Mouse (Mus musculus): ENCODE data around the gene C2cd4d. TPM values are rescaled to one million over a fixed set of nuclear protein-coding genes. Genes with fewer than 3 reads are reported as not detected.

The C2cd4d gene
- polyA plus RNA-seq, 1 experiment from 2014 or later = 3.3 TPM

DNA sequence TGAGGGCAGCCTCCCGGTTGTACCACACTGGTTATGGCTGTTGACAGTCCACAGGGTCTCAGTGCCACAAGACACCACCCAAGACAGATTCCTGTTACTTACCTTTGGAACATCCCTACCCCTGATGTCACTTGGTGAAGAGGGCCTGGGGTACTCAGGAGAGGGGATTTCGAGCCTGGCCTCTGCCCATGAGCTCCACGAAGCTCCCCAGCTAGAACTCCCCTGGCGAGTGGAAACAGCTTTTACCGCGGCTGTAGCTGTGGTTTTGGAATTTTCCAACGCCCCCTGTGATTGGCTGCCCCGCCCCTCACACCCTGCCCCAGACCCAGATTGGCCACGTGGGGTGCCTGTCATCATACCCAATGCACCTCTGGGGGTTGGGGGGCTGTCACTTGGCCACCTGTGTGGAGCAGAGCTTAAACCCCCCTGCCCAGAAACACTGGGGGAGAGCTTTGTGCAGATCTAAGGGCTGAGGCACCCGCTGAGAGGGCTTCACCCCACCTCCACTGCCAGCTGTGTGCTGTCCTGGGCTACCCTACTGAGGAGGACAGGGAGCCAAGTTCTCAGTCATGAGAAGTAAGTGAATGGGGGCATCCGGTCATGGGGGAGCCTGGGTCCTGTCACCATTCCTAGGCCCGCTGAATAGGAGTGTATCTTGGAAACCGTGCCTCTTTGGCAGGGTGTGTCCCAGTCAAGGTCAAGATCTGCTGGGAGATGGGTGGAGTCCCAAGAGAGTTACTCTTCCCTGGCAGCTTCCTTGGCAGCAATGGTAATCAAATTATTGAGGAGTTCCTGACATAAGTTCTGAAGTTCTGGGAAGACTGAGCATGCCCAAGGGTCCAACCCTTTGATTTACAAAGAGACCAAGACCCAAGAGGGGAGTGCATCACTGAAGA is 15.0 kb downstream of the C2cd4d start:
- H3K4me3 ChIP-seq = no peak overlapping the region
- H3K27me3 ChIP-seq = no peaks in the 10 kb centered on the region
- no peaks in the 10 kb centered on the region for H3K9me3 ChIP-seq
- H3K36me3 ChIP-seq = no peaks in the 10 kb centered on the region
- peaks cover 17% of the 10 kb centered on the region for H3K4me1 ChIP-seq (replicated peaks)
- no peak overlapping the region for H3K4me2 ChIP-seq
- H3K27ac ChIP-seq (replicated peaks) = no peak overlapping the region
- no peak for ATAC-seq (ENCODE audit: low FRiP score, low read depth)
- 19% methylated on average over 13 of the region's 13 CpGs for WGBS
- H3K9ac ChIP-seq = no peak overlapping the region

DNA sequence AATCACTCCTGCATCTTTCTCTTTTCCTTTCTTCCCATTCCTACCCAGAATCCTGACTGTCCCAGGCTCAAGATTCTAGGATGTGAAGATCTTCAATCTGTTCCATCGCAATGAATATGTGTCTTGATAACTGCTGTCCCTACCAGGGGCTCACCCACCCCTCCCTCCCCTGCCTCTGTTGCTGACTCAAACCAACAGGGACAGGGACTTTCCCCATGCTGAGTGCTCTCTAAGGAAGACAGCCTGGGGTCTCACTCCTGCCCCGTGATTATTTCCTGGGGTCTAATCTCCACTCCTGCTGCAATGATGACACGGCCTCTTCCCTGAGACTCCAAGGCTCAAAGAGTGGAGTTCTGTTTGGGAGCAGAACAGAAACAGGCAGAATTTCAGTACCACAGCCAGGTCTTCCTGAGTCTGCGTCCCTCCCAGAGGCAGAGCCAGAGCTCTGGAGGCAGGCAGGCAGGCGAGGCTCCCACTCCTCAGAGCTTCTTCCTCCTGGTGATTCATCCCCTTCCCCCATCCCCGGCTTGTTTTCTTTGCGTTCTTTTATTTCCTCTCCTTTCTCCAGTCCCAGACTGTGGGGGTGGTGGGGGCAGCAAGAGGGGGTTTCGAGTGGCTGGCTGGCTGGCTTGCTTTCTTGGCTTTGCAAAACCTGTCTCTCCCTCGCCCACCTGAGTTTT is 17.7 kb downstream of the C2cd4d start:
- Histone ChIP-seq H3K36me3 (no peaks in the 10 kb centered on the region), H3K27ac (replicated peaks) (no peak overlapping the region), H3K4me1 (replicated peaks) (no peaks in the 10 kb centered on the region), H3K9ac (no peak overlapping the region), H3K4me3 (no peak overlapping the region), H3K27me3 (no peaks in the 10 kb centered on the region), H3K9me3 (no peaks in the 10 kb centered on the region), H3K4me2 (no peak overlapping the region)
- no peak for ATAC-seq (ENCODE audit: low FRiP score, low read depth)
- WGBS = 36% methylated on average over 9 of the region's 9 CpGs

DNA sequence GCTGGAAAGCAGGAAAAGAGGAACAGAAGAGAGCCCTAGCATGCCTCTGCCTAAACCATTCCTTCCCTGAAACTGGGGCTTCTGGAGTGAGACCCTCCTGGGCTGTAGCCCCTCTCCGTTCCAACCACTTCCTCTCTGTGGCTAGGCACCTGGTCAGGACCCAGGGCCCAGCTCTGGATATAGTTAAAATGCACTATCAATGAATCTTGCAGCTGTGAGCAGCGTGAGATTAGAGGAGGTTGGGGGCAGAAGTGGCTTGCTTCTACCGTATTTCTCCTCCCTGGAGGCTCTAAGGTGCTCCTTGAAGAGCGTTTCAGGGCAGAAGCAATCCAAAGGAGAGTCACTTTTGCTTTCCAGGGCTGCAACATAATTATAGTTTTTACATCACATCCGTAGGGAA is 20.1 kb downstream of the C2cd4d start:
- 77% methylated on average over 5 of the region's 5 CpGs for WGBS
- H3K4me2 ChIP-seq = no peak overlapping the region
- H3K27ac ChIP-seq (replicated peaks) = no peak overlapping the region
- H3K4me3 ChIP-seq = no peak overlapping the region
- H3K9ac ChIP-seq = no peak overlapping the region
- ATAC-seq (ENCODE audit: low FRiP score, low read depth) = no peak
- H3K36me3 ChIP-seq = no peaks in the 10 kb centered on the region
- no peaks in the 10 kb centered on the region for H3K9me3 ChIP-seq
- no peaks in the 10 kb centered on the region for H3K27me3 ChIP-seq
- H3K4me1 ChIP-seq (replicated peaks) = no peaks in the 10 kb centered on the region

DNA sequence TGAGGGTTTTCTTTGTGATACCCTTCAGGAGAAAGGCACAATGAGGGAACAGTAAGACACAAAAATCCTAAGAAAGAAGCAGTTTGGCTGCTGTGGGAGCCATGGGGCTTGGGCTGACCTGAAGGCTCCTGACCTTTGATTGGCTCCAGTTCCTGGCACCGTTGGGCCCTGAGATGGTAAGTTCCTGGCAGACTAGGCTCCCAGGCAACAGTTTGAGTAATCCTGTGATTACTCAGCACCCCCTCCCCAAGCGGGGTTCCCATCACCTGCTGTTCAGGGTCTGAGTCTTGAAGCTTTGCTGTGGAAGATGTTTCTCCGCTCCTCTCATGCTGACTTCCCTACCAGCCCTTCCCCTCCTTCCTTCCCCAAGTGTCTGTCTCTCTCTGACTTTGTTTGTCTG is 21.2 kb downstream of the C2cd4d start:
- no peaks in the 10 kb centered on the region for H3K36me3 ChIP-seq
- no peaks in the 10 kb centered on the region for H3K27me3 ChIP-seq
- H3K4me2 ChIP-seq = no peak overlapping the region
- H3K4me1 ChIP-seq (replicated peaks) = no peaks in the 10 kb centered on the region
- no peak overlapping the region for H3K4me3 ChIP-seq
- H3K9ac ChIP-seq = no peak overlapping the region
- ATAC-seq (ENCODE audit: low FRiP score, low read depth) = no peak
- 69% methylated on average over 3 of the region's 3 CpGs for WGBS
- no peak overlapping the region for H3K27ac ChIP-seq (replicated peaks)
- H3K9me3 ChIP-seq = no peaks in the 10 kb centered on the region

DNA sequence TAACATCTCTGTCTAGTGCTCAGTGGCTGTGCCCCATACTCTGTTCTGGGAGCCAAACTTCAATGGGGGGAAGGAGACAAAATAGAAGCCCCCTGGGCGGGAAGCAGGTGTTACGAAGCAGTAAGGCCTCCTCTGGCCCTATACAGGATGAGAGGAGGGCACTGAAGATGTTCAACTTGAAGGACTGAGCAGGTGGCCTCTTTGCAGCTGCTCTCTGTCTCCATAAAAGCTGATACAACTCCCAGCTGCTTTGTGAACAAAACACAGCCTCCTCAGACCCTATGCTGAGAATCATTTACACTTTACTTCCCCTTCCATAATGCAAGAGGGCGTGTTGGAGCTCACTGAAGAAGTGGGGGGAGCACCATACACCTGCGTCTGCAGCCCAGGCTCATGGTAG is 24.4 kb downstream of the C2cd4d start:
- no peaks in the 10 kb centered on the region for H3K36me3 ChIP-seq
- no peaks in the 10 kb centered on the region for H3K27me3 ChIP-seq
- H3K4me1 ChIP-seq (replicated peaks) = no peaks in the 10 kb centered on the region
- ATAC-seq (ENCODE audit: low FRiP score, low read depth) = no peak
- H3K9me3 ChIP-seq = no peaks in the 10 kb centered on the region
- H3K27ac ChIP-seq (replicated peaks) = no peak overlapping the region
- no peak overlapping the region for H3K4me3 ChIP-seq
- H3K9ac ChIP-seq = no peak overlapping the region
- 64% methylated on average over 4 of the region's 4 CpGs for WGBS
- no peak overlapping the region for H3K4me2 ChIP-seq

DNA sequence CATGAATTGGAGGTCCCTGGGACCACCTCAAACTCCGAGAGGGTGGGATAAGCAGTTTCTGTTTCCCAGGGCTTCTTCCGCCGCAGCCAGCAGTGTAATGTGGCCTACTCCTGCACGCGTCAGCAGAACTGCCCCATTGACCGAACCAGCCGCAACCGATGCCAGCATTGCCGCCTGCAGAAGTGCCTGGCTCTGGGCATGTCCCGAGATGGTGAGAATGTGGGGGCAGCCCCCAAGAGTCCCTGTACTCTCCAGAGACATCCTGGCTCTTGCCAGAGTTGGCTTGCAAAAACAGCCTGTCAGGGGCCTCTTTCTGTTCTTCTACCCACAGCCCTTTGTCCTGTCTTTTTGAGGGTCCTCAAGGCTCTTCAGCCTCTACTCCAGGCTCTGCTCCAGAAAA is 25.2 kb downstream of the C2cd4d start:
- Histone ChIP-seq H3K27me3 (no peaks in the 10 kb centered on the region), H3K4me2 (no peak overlapping the region), H3K4me3 (no peak overlapping the region), H3K9ac (no peak overlapping the region), H3K4me1 (replicated peaks) (no peaks in the 10 kb centered on the region), H3K36me3 (no peaks in the 10 kb centered on the region), H3K27ac (replicated peaks) (no peak overlapping the region), H3K9me3 (no peaks in the 10 kb centered on the region)
- ATAC-seq (ENCODE audit: low FRiP score, low read depth) = no peak
- WGBS = 91% methylated on average over 10 of the region's 10 CpGs

DNA sequence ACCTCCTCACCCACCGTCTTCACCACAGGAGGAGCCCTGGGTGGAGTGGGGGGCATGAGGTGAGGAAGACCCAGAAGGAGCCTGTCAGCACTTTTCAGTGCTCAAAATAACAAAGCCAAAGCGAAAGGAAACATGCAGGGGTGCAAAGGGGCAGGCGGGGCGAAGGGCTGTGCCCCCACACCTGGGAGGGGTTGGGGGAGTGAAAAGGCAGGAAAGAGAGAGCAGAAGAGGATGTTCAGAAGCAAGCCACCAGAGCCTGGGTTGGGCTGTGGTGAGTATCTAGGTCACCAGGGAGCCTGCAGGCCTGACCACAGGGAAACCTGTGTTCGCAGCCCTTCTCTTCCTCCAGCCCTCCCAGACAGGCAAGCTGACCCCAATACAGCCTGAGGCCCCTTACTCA is 25.8 kb downstream of the C2cd4d start:
- H3K4me2 ChIP-seq = no peak overlapping the region
- H3K4me3 ChIP-seq = no peak overlapping the region
- no peaks in the 10 kb centered on the region for H3K36me3 ChIP-seq
- no peak overlapping the region for H3K27ac ChIP-seq (replicated peaks)
- H3K27me3 ChIP-seq = no peaks in the 10 kb centered on the region
- peaks cover 2% of the 10 kb centered on the region; the same call in 1 of the 2 replicates for H3K4me1 ChIP-seq (replicated peaks)
- ATAC-seq (ENCODE audit: low FRiP score, low read depth) = no peak
- H3K9ac ChIP-seq = no peak overlapping the region
- 81% methylated on average over 4 of the region's 5 CpGs for WGBS
- no peaks in the 10 kb centered on the region for H3K9me3 ChIP-seq

DNA sequence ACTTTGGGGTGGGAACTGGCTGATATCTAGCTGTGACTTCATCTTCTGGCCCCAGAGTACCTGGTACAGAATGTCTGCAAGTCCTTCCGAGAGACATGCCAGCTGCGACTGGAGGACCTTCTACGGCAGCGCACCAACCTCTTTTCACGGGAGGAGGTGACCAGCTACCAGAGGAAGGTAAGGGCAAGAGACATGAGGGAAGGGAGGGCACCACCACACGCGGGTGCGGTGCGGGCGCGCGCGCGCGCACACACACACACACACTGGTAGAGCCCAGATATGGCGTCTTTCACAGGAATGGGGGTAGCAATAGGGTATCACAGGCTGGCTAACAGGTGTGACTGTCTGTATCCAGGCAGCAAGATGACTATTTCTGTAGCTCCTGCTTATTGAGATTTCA is 27.2 kb downstream of the C2cd4d start:
- no peak overlapping the region for H3K4me3 ChIP-seq
- H3K27me3 ChIP-seq = no peaks in the 10 kb centered on the region
- 96% methylated on average over 16 of the region's 16 CpGs for WGBS
- H3K4me2 ChIP-seq = no peak overlapping the region
- no peaks in the 10 kb centered on the region for H3K9me3 ChIP-seq
- no peak overlapping the region for H3K9ac ChIP-seq
- peaks cover 4% of the 10 kb centered on the region; the same call in 1 of the 2 replicates for H3K4me1 ChIP-seq (replicated peaks)
- no peaks in the 10 kb centered on the region for H3K36me3 ChIP-seq
- no peak overlapping the region for H3K27ac ChIP-seq (replicated peaks)
- ATAC-seq (ENCODE audit: low FRiP score, low read depth) = no peak

DNA sequence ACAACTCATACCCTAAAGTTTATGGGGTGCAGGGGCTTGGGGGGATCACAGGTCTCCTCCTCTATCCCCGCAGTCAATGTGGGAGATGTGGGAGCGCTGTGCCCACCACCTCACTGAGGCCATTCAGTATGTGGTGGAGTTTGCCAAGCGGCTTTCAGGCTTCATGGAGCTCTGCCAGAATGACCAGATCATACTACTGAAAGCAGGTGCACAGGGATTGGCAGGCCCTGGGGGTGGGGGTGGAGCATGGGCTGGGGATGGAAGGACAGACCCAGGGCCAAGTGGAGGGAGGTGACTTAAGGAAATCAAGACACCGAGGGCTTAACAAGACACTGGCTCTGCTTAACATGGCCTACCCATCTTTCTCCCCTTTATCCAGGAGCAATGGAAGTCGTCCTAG is 28.8 kb downstream of the C2cd4d start:
- no peak overlapping the region for H3K27ac ChIP-seq (replicated peaks)
- H3K9me3 ChIP-seq = no peaks in the 10 kb centered on the region
- H3K27me3 ChIP-seq = no peaks in the 10 kb centered on the region
- 74% methylated on average over 5 of the region's 5 CpGs for WGBS
- H3K36me3 ChIP-seq = no peaks in the 10 kb centered on the region
- H3K9ac ChIP-seq = no peak overlapping the region
- H3K4me2 ChIP-seq = no peak overlapping the region
- H3K4me3 ChIP-seq = no peak overlapping the region
- ATAC-seq (ENCODE audit: low FRiP score, low read depth) = no peak
- H3K4me1 ChIP-seq (replicated peaks) = peaks cover 4% of the 10 kb centered on the region; the same call in 1 of the 2 replicates

DNA sequence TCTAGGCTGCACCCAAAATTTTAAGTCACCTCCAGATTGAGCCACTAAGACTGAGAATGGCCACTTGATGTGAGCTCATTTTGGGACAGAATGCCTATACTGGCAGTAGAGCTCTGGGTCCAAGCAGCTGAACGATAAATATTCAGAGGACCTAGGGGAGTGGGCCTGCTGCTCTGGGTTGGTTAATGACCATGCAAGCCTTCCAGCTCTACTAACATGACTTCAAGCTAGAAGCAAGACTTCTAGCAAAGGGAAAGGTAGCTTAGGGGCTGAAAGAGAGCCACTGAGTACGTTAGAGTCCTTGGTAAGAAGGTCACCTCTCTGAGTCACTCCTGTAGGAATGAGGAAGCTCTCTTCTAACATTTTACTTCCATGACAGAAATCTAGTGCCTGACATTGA is 29.9 kb downstream of the C2cd4d start:
- WGBS = 95% methylated on average over 2 of the region's 2 CpGs
- no peaks in the 10 kb centered on the region for H3K36me3 ChIP-seq
- ATAC-seq (ENCODE audit: low FRiP score, low read depth) = no peak
- H3K9ac ChIP-seq = no peak overlapping the region
- peaks cover 4% of the 10 kb centered on the region; the same call in 1 of the 2 replicates for H3K4me1 ChIP-seq (replicated peaks)
- H3K4me2 ChIP-seq = no peak overlapping the region
- H3K4me3 ChIP-seq = no peak overlapping the region
- H3K9me3 ChIP-seq = no peaks in the 10 kb centered on the region
- no peaks in the 10 kb centered on the region for H3K27me3 ChIP-seq
- H3K27ac ChIP-seq (replicated peaks) = no peak overlapping the region

DNA sequence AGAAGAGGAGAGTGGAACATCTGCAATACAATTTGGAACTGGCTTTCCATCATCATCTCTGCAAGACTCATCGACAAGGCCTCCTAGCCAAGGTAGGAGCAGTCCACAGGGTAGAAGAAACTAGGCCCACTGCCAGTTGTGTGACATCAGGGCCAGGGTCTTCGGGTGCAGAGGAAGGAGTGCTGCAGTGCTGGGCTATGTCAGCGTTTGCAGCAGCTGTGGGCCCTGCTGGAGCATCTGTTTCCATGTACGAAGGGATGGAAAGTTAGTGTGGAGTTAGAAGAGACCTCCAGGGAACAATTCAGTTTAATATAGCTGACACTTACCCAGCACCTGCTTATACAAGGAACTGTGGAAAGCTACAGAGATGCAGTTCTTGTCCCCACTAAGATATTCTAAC is 30.8 kb downstream of the C2cd4d start:
- Histone ChIP-seq H3K4me1 (replicated peaks) (peaks cover 4% of the 10 kb centered on the region; the same call in 1 of the 2 replicates), H3K27me3 (no peaks in the 10 kb centered on the region), H3K36me3 (no peaks in the 10 kb centered on the region), H3K27ac (replicated peaks) (no peak overlapping the region), H3K9ac (no peak overlapping the region), H3K4me3 (no peak overlapping the region), H3K4me2 (no peak overlapping the region), H3K9me3 (no peaks in the 10 kb centered on the region)
- 56% methylated on average over 4 of the region's 4 CpGs for WGBS
- ATAC-seq (ENCODE audit: low FRiP score, low read depth) = no peak

DNA sequence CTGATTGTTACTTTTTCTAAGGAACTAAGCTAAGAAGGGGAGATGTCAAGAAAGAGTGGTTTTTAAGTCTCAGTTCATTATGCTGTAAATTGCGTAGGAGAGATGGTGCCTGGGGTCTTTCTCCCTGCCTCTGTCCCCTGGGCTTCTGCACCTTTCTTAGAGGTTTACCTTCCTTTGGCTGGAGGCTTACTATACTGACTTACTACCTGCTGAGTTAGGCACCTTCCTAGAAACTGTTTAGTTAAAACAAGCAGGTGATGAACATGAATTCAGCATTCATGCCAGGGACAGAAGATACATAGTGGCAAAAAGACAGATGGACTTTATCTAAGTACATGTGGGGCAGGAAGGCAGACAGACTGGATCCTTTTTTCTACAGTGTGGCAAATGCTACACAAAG is 34.1 kb downstream of the C2cd4d start:
- H3K36me3 ChIP-seq = no peaks in the 10 kb centered on the region
- no peak overlapping the region for H3K27ac ChIP-seq (replicated peaks)
- H3K9me3 ChIP-seq = no peaks in the 10 kb centered on the region
- no peaks in the 10 kb centered on the region for H3K27me3 ChIP-seq
- H3K4me3 ChIP-seq = no peak overlapping the region
- H3K4me2 ChIP-seq = no peak overlapping the region
- H3K9ac ChIP-seq = no peak overlapping the region
- H3K4me1 ChIP-seq (replicated peaks) = peaks cover 21% of the 10 kb centered on the region
- no peak for ATAC-seq (ENCODE audit: low FRiP score, low read depth)
- 75% methylated on average over 1 of the region's 1 CpGs for WGBS

All from hindbrain, embryonic 15.5 days (tissue).